Mouse (Mus musculus): ENCODE data around the gene Rundc3a. TPM values are rescaled to one million over a fixed set of nuclear protein-coding genes. Genes with fewer than 3 reads are reported as not detected.

Gene Rundc3a
- polyA plus RNA-seq, 1 experiment from 2014 or later: 1.7 TPM

DNA sequence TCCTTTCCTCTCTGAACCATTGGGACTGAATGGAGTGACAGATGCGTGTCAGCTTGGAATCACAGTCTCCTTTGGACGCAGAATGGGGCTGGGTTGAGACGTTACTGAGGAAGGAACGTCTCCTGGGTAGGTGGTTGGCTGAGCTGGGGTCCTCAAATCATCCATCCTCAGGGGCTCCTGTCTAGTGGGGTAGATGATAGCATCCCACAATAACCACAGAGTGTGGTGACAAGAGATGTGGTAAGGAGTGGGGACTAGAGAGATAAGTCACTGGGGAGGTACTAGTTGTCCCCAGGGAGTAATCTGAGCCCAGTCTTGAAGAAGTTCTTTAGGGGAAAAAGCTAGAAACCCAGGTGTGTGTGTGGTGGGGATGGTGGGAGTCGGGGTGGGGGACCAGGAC is 24.9 kb upstream of the Rundc3a start:
- Histone ChIP-seq H3K4me3 (replicated peaks) (no peak overlapping the region), H3K4me2 (no peak overlapping the region), H3K4me1 (replicated peaks) (no peaks in the 10 kb centered on the region), H3K9ac (replicated peaks) (no peak overlapping the region), H3K36me3 (no peaks in the 10 kb centered on the region), H3K9me3 (no peaks in the 10 kb centered on the region), H3K27ac (no peak overlapping the region), H3K27me3 (peaks cover 15% of the 10 kb centered on the region)
- 84% methylated on average over 5 of the region's 5 CpGs for WGBS
- ATAC-seq (ENCODE audit: insufficient number of reproducible peaks, insufficient read depth, low FRiP score, low TSS enrichment, low read depth): no peak

GRCm38 (mm10) chr11:102369263-102369662 is 23.9 kb upstream of the Rundc3a start:
- H3K9me3 ChIP-seq: no peaks in the 10 kb centered on the region
- no peak overlapping the region for H3K4me3 ChIP-seq (replicated peaks)
- no peaks in the 10 kb centered on the region for H3K36me3 ChIP-seq
- ATAC-seq (ENCODE audit: insufficient number of reproducible peaks, insufficient read depth, low FRiP score, low TSS enrichment, low read depth): no peak
- H3K4me1 ChIP-seq (replicated peaks): no peaks in the 10 kb centered on the region
- no peak overlapping the region for H3K4me2 ChIP-seq
- H3K9ac ChIP-seq (replicated peaks): no peak overlapping the region
- H3K27ac ChIP-seq: no peak overlapping the region
- 73% methylated on average over 4 of the region's 4 CpGs for WGBS
- H3K27me3 ChIP-seq: peaks cover 23% of the 10 kb centered on the region

GRCm38 (mm10) chr11:102370285-102370684 is 22.9 kb upstream of the Rundc3a start:
- no peaks in the 10 kb centered on the region for H3K36me3 ChIP-seq
- WGBS: 45% methylated on average over 7 of the region's 7 CpGs
- peaks cover 5% of the 10 kb centered on the region for H3K4me1 ChIP-seq (replicated peaks)
- peaks cover 31% of the 10 kb centered on the region for H3K27me3 ChIP-seq
- no peak overlapping the region for H3K4me3 ChIP-seq (replicated peaks)
- no peak overlapping the region for H3K4me2 ChIP-seq
- no peak overlapping the region for H3K27ac ChIP-seq
- H3K9me3 ChIP-seq: no peaks in the 10 kb centered on the region
- ATAC-seq (ENCODE audit: insufficient number of reproducible peaks, insufficient read depth, low FRiP score, low TSS enrichment, low read depth): no peak
- H3K9ac ChIP-seq (replicated peaks): no peak overlapping the region

DNA sequence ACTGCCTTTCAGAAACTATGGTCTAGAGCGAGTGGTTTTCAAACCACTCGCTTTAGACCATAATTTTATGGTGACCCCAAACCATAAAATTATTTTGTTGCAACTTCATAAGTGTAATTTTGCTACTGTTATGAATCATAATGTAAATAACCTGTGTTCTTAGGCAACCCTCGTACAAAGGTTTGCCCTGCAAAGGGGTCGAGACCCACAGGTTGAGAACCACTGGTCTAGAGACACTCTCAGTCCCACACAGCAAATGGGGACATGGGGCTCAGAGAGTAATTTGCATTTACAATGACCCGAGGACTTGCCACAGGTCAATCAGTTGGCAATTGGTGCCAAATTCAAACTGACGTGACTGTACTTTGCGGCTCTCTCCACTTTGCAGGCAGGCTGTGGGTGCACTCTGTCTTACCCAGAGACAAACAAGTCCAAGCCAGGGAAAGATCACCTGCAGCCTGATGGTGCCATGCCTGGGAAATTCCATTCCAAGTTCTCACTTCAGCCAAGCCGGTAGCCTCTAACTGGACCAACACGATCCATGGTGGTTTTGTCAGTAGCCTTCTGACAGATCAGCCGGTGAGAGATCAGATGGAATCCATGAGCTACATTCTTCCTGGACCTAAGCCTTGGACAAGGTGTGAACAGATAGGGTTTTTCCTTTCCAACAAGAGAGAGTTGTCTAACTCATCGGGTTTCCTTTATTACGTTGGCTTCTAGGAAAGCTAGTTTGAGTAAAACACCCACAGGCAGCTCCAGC is 21.1 kb upstream of the Rundc3a start:
- no peak overlapping the region for H3K4me2 ChIP-seq
- 85% methylated on average over 12 of the region's 12 CpGs for WGBS
- no peak overlapping the region for H3K9ac ChIP-seq (replicated peaks)
- H3K9me3 ChIP-seq: no peaks in the 10 kb centered on the region
- H3K4me3 ChIP-seq (replicated peaks): no peak overlapping the region
- H3K27me3 ChIP-seq: peaks cover 41% of the 10 kb centered on the region
- no peak for ATAC-seq (ENCODE audit: insufficient number of reproducible peaks, insufficient read depth, low FRiP score, low TSS enrichment, low read depth)
- no peaks in the 10 kb centered on the region for H3K36me3 ChIP-seq
- peaks cover 19% of the 10 kb centered on the region for H3K4me1 ChIP-seq (replicated peaks)
- no peak overlapping the region for H3K27ac ChIP-seq

GRCm38 (mm10) chr11:102372936-102373335 is 20.3 kb upstream of the Rundc3a start:
- ATAC-seq (ENCODE audit: insufficient number of reproducible peaks, insufficient read depth, low FRiP score, low TSS enrichment, low read depth): no peak
- no peak overlapping the region for H3K4me3 ChIP-seq (replicated peaks)
- H3K4me2 ChIP-seq: no peak overlapping the region
- peaks cover 41% of the 10 kb centered on the region for H3K27me3 ChIP-seq
- no peak overlapping the region for H3K9ac ChIP-seq (replicated peaks)
- 32% methylated on average over 14 of the region's 14 CpGs for WGBS
- no peaks in the 10 kb centered on the region for H3K36me3 ChIP-seq
- no peaks in the 10 kb centered on the region for H3K9me3 ChIP-seq
- H3K27ac ChIP-seq: no peak overlapping the region
- peaks cover 19% of the 10 kb centered on the region for H3K4me1 ChIP-seq (replicated peaks)

DNA sequence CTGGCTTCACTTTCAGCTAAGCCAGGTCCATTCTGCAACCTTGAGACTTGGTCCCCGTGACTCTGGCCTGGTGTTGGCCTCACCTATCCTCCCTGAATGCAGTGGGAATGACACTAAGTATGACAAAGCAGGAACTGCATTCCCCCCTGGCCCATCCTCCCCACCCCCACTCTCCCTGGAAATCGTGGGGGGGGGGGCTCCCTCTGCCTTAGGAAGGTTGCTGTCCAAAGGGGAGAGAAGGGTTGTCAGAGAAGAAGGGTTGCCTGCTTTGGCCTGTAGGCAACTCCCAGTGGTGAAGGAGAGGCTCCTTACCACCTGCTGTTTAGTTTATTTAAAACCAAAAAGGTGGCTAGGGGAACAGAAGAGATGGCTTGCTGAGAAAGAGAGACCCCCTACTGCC is 19.6 kb upstream of the Rundc3a start:
- no peak for ATAC-seq (ENCODE audit: insufficient number of reproducible peaks, insufficient read depth, low FRiP score, low TSS enrichment, low read depth)
- no peaks in the 10 kb centered on the region for H3K36me3 ChIP-seq

DNA sequence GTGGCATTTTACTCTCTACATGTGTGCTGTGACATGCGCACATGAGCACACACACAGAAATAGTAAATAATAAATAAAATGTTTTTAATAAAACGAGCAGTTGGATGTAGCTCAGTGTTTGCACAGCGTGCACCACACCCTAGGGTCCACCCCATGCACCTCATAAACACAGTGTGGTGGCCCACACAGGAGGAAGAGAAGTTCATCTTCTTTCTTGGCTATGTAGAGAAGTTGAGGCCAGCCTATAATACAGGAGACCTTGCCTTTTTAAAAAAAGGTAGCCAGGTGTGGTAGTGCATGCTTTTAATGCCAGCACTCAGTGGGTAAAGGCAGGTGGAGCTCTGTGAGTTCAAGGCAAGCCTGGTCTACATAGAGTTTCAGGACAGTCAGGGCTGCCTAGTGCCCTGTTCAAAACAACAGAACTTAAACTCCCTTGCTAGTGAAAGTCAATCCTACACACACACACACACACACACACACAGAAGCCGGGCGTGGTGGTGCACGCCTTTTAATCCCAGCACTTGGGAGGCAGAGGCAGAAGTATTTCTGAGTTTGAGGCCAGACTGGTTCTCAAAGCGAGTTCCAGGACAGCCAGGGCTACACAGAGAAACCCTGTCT is 19.0 kb upstream of the Rundc3a start:
- 76% methylated on average over 7 of the region's 7 CpGs for WGBS
- Histone ChIP-seq H3K27ac (0 out of 2 replicates have a peak overlapping the region, but pooled peaks have one; percentile 9), H3K4me2 (no peak overlapping the region), H3K4me3 (replicated peaks) (no peak overlapping the region), H3K9me3 (0 out of 2 replicates have a peak, but pooled peaks cover 4% of the 10 kb centered on the region), H3K4me1 (replicated peaks) (peaks cover 19% of the 10 kb centered on the region), H3K36me3 (no peaks in the 10 kb centered on the region), H3K9ac (replicated peaks) (no peak overlapping the region), H3K27me3 (peaks cover 41% of the 10 kb centered on the region)
- no peak for ATAC-seq (ENCODE audit: insufficient number of reproducible peaks, insufficient read depth, low FRiP score, low TSS enrichment, low read depth)

More for the DNA sequence above, 19.6 kb upstream of the Rundc3a start:
- Histone ChIP-seq H3K4me2 (no peak overlapping the region), H3K4me1 (replicated peaks) (peaks cover 19% of the 10 kb centered on the region), H3K4me3 (replicated peaks) (no peak overlapping the region), H3K27me3 (peaks cover 41% of the 10 kb centered on the region), H3K27ac (no peak overlapping the region), H3K9me3 (no peaks in the 10 kb centered on the region), H3K9ac (replicated peaks) (no peak overlapping the region)
- WGBS: 18% methylated on average over 2 of the region's 2 CpGs

- ATAC-seq (ENCODE audit: insufficient number of reproducible peaks, insufficient read depth, low FRiP score, low TSS enrichment, low read depth): peak; percentile 72; the same call in 1 of the 2 replicates
- H3K27me3 ChIP-seq: peaks cover 41% of the 10 kb centered on the region
- peak overlapping the region; percentile 46 for H3K4me2 ChIP-seq
- WGBS: 6% methylated on average over 23 of the region's 23 CpGs
- peak overlapping the region; percentile 28; the same call in 1 of the 2 replicates for H3K9ac ChIP-seq (replicated peaks)
- peak overlapping the region; percentile 72 for H3K27ac ChIP-seq
- no peaks in the 10 kb centered on the region for H3K36me3 ChIP-seq
- 0 out of 2 replicates have a peak, but pooled peaks cover 4% of the 10 kb centered on the region for H3K9me3 ChIP-seq
- H3K4me3 ChIP-seq (replicated peaks): peak overlapping the region; percentile 14
- peaks cover 19% of the 10 kb centered on the region for H3K4me1 ChIP-seq (replicated peaks)
Measured at GRCm38 (mm10) chr11:102375196-102376173, 17.7 kb upstream of the Rundc3a start.

GRCm38 (mm10) chr11:102376196-102376835 is 16.9 kb upstream of the Rundc3a start:
- Histone ChIP-seq H3K9me3 (0 out of 2 replicates have a peak, but pooled peaks cover 4% of the 10 kb centered on the region), H3K27me3 (peaks cover 41% of the 10 kb centered on the region), H3K4me1 (replicated peaks) (peaks cover 19% of the 10 kb centered on the region), H3K36me3 (no peaks in the 10 kb centered on the region), H3K4me2 (peak overlapping the region; percentile 46), H3K9ac (replicated peaks) (peak overlapping the region; percentile 28; the same call in 1 of the 2 replicates), H3K4me3 (replicated peaks) (peak overlapping the region; percentile 14; the same call in 1 of the 2 replicates), H3K27ac (peak overlapping the region; percentile 72)
- ATAC-seq (ENCODE audit: insufficient number of reproducible peaks, insufficient read depth, low FRiP score, low TSS enrichment, low read depth): no peak
- WGBS: 20% methylated on average over 8 of the region's 8 CpGs

DNA sequence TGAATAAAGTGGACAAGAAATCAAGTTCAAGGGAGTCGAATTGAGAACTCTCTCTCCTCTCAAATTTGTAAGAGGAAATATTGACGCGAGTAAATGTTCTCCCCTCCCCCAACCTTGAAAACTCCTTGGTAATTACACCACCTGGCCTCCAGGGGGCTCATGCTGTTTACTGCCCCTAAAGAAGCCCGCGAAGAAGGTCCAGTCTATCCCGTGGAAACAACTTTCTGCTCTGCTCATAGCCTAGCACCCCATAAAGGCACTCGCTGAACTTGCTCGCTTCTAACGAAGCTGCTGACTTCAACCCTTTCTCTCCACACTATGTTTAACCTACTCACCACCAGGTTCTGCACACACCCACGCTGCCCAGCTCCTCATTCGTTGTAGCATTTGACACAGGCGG is 16.0 kb upstream of the Rundc3a start:
- ATAC-seq (ENCODE audit: insufficient number of reproducible peaks, insufficient read depth, low FRiP score, low TSS enrichment, low read depth): no peak
- H3K9ac ChIP-seq (replicated peaks): no peak overlapping the region
- no peak overlapping the region for H3K4me3 ChIP-seq (replicated peaks)
- peaks cover 19% of the 10 kb centered on the region for H3K4me1 ChIP-seq (replicated peaks)
- 0 out of 2 replicates have a peak, but pooled peaks cover 4% of the 10 kb centered on the region for H3K9me3 ChIP-seq
- H3K27ac ChIP-seq: no peak overlapping the region
- H3K27me3 ChIP-seq: peaks cover 38% of the 10 kb centered on the region
- H3K4me2 ChIP-seq: no peak overlapping the region
- WGBS: 58% methylated on average over 12 of the region's 12 CpGs
- no peaks in the 10 kb centered on the region for H3K36me3 ChIP-seq
